Mouse (Mus musculus) bone marrow, adult 2 months (tissue): ENCODE measurements around the gene Slc39a3.

Experiments
- CTCF ChIP-seq: fragments of 200-500 bp; IDR thresholded peaks from 2 replicates; pipeline ENCODE4 v1.5.1; 2011; ENCODE audit warnings: low read length, control low read depth; ENCODE audit not compliant: control insufficient read depth, insufficient read depth
- POLR2A ChIP-seq: fragments of 200-500 bp; IDR thresholded peaks from 2 replicates; pipeline ENCODE4 v1.6.1; 2011; ENCODE audit warnings: low read depth, mild to moderate bottlenecking, control low read depth, low read length, borderline replicate concordance; ENCODE audit not compliant: control insufficient read depth

GRCm38 (mm10) chr10:81018326-81018725, 18.9 kb downstream of the Slc39a3 start:
- no peak for TF ChIP-seq CTCF
- no peak for TF ChIP-seq POLR2A
